Mouse (Mus musculus) liver, embryonic 12.5 days (tissue): ENCODE results near the gene Gm867. TPM values are rescaled to one million over a fixed set of nuclear protein-coding genes. Genes with fewer than 3 reads are reported as not detected.

Source experiments
- ATAC-seq: fragments of 200-750 bp; cut with Nextera tagmentation; 2 replicates; pipeline ENCODE4 v1.8.0; 2017; ENCODE audit warnings: moderate number of reproducible peaks, mild to moderate bottlenecking, moderate library complexity
- H3K27ac ChIP-seq: fragments of 300-500 bp; sonication (generic); 2 replicates; pipeline ENCODE4 v1.5.1; 2016; ENCODE audit warnings: mild to moderate bottlenecking
- H3K27me3 ChIP-seq: fragments of 300-500 bp; sonication (generic); replicated peaks from 2 replicates; pipeline ENCODE4 v1.6.1; 2016; ENCODE audit warnings: mild to moderate bottlenecking, moderate library complexity
- H3K36me3 ChIP-seq: fragments of 300-500 bp; sonication (generic); 2 replicates; pipeline ENCODE4 v1.6.1; 2016; ENCODE audit warnings: mild to moderate bottlenecking, moderate library complexity
- H3K4me1 ChIP-seq: fragments of 300-500 bp; sonication (generic); 2 replicates; pipeline ENCODE4 v1.6.1; 2016
- H3K4me2 ChIP-seq: fragments of 300-500 bp; sonication (generic); 2 replicates; pipeline ENCODE4 v1.6.1; 2016; ENCODE audit warnings: mild to moderate bottlenecking, moderate library complexity
- H3K4me3 ChIP-seq: fragments of 300-500 bp; sonication (generic); 2 replicates; pipeline ENCODE4 v1.5.1; 2016; ENCODE audit warnings: mild to moderate bottlenecking, moderate library complexity
- H3K9ac ChIP-seq: fragments of 300-500 bp; sonication (generic); 2 replicates; pipeline ENCODE4 v1.6.1; 2016; ENCODE audit warnings: mild to moderate bottlenecking, moderate library complexity
- H3K9me3 ChIP-seq: fragments of 300-500 bp; sonication (generic); replicated peaks from 2 replicates; pipeline ENCODE4 v1.6.1; 2016; ENCODE audit warnings: mild to moderate bottlenecking, moderate library complexity
- WGBS: fragments of 180-500 bp; shearing (Covaris S2); methylation state at CpG from one replicate; pipeline ENCODE4 v1.1.7; 2016; ENCODE audit not compliant: insufficient replicate concordance; 5-methylcytosine and 5-hydroxymethylcytosine counted together
- polyA plus RNA-seq: library from polyadenylated mRNA; unstranded; fragments of >200 nt; fragmentation: Nextera tagmentation; extraction: Ambion mirVana; gene quantifications from 2 replicates; pipeline ENCODE4 v1.2.1, GENCODE M21; 2016

Gm867 gene
- polyA plus RNA-seq, 1 experiment from 2014 or later = 18.9 TPM

DNA sequence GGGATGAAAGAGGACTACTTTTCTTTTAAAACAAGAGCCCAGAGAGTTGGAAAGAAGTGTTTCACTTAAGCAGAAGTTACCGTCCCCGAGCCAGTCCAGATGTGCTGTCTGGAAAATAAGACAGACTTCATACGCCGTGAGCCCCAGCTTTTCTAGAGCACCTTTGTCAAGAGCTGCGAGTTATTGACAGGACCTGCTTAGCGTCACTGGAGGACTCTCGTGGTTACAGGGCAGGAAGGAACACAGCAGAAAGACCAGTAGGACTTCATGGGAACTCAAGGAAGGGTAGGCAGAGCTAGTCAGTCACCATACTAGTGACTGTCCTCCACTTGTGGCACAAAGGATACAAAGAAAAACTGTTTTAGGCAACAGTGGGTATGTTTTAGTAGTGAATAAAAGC is 24.9 kb downstream of the Gm867 start:
- no peak overlapping the region for H3K4me2 ChIP-seq
- peaks cover 36% of the 10 kb centered on the region for H3K4me1 ChIP-seq
- peaks cover 85% of the 10 kb centered on the region for H3K36me3 ChIP-seq
- H3K27ac ChIP-seq = no peak overlapping the region
- no peak overlapping the region for H3K9ac ChIP-seq
- ATAC-seq = no peak
- H3K9me3 ChIP-seq = no peaks in the 10 kb centered on the region
- no peaks in the 10 kb centered on the region for H3K27me3 ChIP-seq
- H3K4me3 ChIP-seq = no peak overlapping the region
- 75% methylated on average over 7 of the region's 7 CpGs for WGBS

GRCm38 (mm10) chr10:75913013-75913589 is 27.4 kb downstream of the Gm867 start:
- Histone ChIP-seq H3K27ac (no peak overlapping the region), H3K9ac (no peak overlapping the region), H3K4me3 (no peak overlapping the region), H3K36me3 (peaks cover 90% of the 10 kb centered on the region), H3K4me2 (no peak overlapping the region), H3K27me3 (no peaks in the 10 kb centered on the region), H3K4me1 (peaks cover 13% of the 10 kb centered on the region), H3K9me3 (no peaks in the 10 kb centered on the region)
- no peak for ATAC-seq
- WGBS = 50% methylated on average over 6 of the region's 6 CpGs

DNA sequence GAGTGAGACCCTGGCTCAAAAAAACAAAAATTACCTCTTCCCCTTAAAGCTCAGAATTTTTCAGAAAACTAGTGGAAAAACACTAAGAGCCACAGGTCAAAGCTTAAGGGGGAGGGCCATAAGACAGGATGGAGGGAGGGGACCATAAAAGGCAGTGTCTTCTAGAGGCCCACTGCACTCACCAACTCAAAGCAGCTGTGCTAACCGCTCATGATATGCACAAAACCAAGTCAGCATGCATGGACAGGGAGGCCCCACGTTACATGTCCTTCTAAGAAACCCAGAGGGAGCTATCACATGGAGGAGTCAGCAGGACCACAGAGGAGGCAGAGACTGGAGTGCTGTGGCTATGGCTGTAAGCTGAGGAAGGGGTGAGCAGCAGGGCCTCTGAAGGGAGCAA is 29.8 kb downstream of the Gm867 start:
- 74% methylated on average over 2 of the region's 2 CpGs for WGBS

DNA sequence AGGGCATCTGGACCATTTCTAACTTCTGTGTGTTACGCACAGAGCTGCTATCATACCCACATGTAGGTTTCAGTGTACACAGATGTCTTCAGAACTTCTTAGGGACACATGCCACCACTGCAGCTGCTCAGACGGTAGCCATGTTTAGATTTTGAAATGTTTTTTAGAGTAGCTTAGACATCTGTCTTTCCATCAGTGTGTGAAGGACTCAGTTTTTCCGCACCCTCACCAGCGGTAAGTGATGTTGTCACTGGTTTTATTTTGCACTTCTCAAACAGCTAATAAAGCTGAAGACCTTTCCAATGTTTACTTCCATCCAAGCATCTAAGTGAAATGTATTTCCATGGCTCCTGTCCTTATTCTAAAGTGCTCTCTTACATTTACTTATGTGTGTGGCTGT is 33.6 kb downstream of the Gm867 start:
- H3K36me3 ChIP-seq = peaks cover 98% of the 10 kb centered on the region
- ATAC-seq = no peak
- no peaks in the 10 kb centered on the region for H3K4me1 ChIP-seq
- no peak overlapping the region for H3K4me2 ChIP-seq
- 88% methylated on average over 4 of the region's 4 CpGs for WGBS
- no peak overlapping the region for H3K27ac ChIP-seq
- H3K4me3 ChIP-seq = no peak overlapping the region
- H3K27me3 ChIP-seq = no peaks in the 10 kb centered on the region
- H3K9ac ChIP-seq = no peak overlapping the region
- no peaks in the 10 kb centered on the region for H3K9me3 ChIP-seq

More for the DNA sequence above, 29.8 kb downstream of the Gm867 start:
- ATAC-seq = no peak
- Histone ChIP-seq H3K27me3 (no peaks in the 10 kb centered on the region), H3K9ac (no peak overlapping the region), H3K4me1 (peaks cover 12% of the 10 kb centered on the region), H3K9me3 (no peaks in the 10 kb centered on the region), H3K4me2 (no peak overlapping the region), H3K27ac (no peak overlapping the region), H3K36me3 (peaks cover 90% of the 10 kb centered on the region), H3K4me3 (no peak overlapping the region)

DNA sequence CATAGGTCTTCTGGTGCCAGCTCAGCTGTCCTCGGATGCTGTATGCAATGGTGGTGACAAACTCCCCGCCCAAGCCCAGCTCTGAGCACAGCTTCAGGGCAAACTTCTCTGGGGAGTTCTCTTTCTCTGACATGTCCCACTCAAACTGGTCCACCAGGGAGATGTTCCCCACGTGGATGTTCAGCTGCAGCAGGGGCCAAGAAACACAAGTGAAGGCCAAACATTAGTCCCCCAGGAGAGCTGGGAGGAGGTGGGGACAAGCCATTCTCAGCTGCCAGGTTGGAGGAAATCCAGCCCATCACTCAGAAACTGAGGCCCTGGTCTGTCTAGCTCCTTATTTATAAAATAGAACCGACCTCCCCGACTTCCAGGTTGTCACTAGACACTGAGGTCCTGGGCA is 36.1 kb downstream of the Gm867 start:
- ATAC-seq = no peak
- Histone ChIP-seq H3K4me3 (no peak overlapping the region), H3K4me2 (no peak overlapping the region), H3K36me3 (peaks cover 96% of the 10 kb centered on the region), H3K9ac (no peak overlapping the region), H3K27ac (no peak overlapping the region), H3K27me3 (no peaks in the 10 kb centered on the region), H3K9me3 (no peaks in the 10 kb centered on the region), H3K4me1 (no peaks in the 10 kb centered on the region)
- WGBS = 78% methylated on average over 5 of the region's 5 CpGs

DNA sequence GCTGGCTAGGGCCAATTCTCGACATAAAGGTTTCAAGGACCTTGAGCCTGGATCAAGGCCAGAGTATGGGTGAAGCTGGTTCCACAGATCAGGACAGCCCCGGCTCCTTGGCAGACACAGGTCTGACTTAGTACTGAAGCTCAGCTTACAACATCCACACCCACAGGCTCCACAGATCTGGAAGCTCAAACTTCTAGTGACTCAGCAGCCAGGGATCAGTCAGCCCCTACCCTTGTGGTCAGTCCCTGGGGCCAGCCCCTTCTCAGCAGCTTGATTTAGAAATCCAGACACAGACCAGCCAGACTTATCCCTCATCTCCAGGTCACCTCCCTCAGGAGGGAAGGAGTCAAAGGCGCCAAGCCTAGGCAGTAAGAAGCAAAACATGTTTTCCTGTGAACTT is 41.6 kb downstream of the Gm867 start:
- Histone ChIP-seq H3K4me3 (no peak overlapping the region), H3K4me2 (no peak overlapping the region), H3K36me3 (peaks cover 98% of the 10 kb centered on the region), H3K9ac (no peak overlapping the region), H3K27me3 (no peaks in the 10 kb centered on the region), H3K27ac (no peak overlapping the region), H3K4me1 (peaks cover 5% of the 10 kb centered on the region), H3K9me3 (no peaks in the 10 kb centered on the region)
- no peak for ATAC-seq
- WGBS = 72% methylated on average over 3 of the region's 3 CpGs

GRCm38 (mm10) chr10:75898039-75898564 is 42.4 kb downstream of the Gm867 start:
- peaks cover 91% of the 10 kb centered on the region for H3K36me3 ChIP-seq
- no peak for ATAC-seq
- no peak overlapping the region for H3K4me3 ChIP-seq
- H3K27ac ChIP-seq = no peak overlapping the region
- no peaks in the 10 kb centered on the region for H3K9me3 ChIP-seq
- H3K9ac ChIP-seq = no peak overlapping the region
- 77% methylated on average over 6 of the region's 6 CpGs for WGBS
- H3K4me2 ChIP-seq = no peak overlapping the region
- H3K4me1 ChIP-seq = peaks cover 12% of the 10 kb centered on the region
- H3K27me3 ChIP-seq = no peaks in the 10 kb centered on the region

DNA sequence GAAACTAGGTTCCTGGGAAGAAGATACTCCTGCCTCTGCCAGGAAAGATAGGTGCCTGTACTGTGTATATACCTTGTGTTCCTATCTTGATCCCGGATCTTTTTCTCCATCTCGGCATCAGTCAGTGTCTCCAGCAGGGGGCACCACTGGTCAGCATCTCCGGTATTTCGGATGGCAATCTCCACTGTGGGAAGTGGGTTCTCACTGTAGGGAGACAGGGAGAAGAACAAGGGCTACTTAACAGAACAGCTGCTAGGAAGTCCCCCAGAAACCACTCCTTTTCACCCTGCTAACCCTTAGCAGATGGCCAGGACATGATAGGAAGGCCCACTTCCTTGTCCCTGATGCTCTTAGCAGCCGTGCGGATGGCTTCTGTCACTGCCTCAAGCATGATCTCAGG is 43.1 kb downstream of the Gm867 start:
- peaks cover 19% of the 10 kb centered on the region for H3K4me1 ChIP-seq
- H3K9me3 ChIP-seq = no peaks in the 10 kb centered on the region
- 49% methylated on average over 6 of the region's 6 CpGs for WGBS
- H3K4me2 ChIP-seq = no peak overlapping the region
- ATAC-seq = no peak
- no peaks in the 10 kb centered on the region for H3K27me3 ChIP-seq
- no peak overlapping the region for H3K9ac ChIP-seq
- no peak overlapping the region for H3K4me3 ChIP-seq
- no peak overlapping the region for H3K27ac ChIP-seq
- H3K36me3 ChIP-seq = peaks cover 84% of the 10 kb centered on the region

DNA sequence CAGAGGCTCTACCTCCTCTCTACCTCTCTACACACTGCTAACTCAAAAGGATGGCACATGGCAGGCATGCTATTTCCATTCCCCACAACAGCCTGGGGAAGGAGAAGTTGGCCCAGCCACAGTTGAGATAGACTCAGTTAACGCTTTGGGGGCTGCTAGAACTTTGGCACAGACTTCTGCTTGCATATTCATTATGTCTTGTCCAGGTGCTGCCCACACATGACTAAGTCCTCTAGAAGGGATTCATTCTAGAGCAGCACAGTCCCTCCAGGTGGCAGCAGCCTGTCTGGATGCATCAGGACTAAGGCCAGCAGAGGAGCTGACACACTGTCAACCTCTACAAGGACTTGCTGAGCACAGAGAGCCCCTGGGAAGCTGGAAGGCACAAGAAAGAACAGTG is 44.3 kb downstream of the Gm867 start:
- no peak overlapping the region for H3K4me3 ChIP-seq
- no peak for ATAC-seq
- peaks cover 21% of the 10 kb centered on the region for H3K4me1 ChIP-seq
- H3K27ac ChIP-seq = no peak overlapping the region
- no peaks in the 10 kb centered on the region for H3K9me3 ChIP-seq
- no peak overlapping the region for H3K9ac ChIP-seq
- H3K27me3 ChIP-seq = no peaks in the 10 kb centered on the region
- H3K4me2 ChIP-seq = no peak overlapping the region
- 84% methylated on average over 1 of the region's 1 CpGs for WGBS
- peaks cover 72% of the 10 kb centered on the region for H3K36me3 ChIP-seq

- WGBS = 88% methylated on average over 5 of the region's 5 CpGs
- Histone ChIP-seq H3K9ac (no peak overlapping the region), H3K9me3 (no peaks in the 10 kb centered on the region), H3K4me2 (no peak overlapping the region), H3K4me3 (no peak overlapping the region), H3K27ac (no peak overlapping the region), H3K36me3 (peaks cover 68% of the 10 kb centered on the region), H3K4me1 (peaks cover 21% of the 10 kb centered on the region), H3K27me3 (no peaks in the 10 kb centered on the region)
- ATAC-seq = no peak
These were observed 44.7 kb downstream of the Gm867 start for GRCm38 (mm10) chr10:75895730-75896129.

- Histone ChIP-seq H3K27me3 (no peaks in the 10 kb centered on the region), H3K4me2 (no peak overlapping the region), H3K9me3 (no peaks in the 10 kb centered on the region), H3K4me1 (peaks cover 21% of the 10 kb centered on the region), H3K4me3 (no peak overlapping the region), H3K9ac (no peak overlapping the region), H3K27ac (no peak overlapping the region), H3K36me3 (peaks cover 58% of the 10 kb centered on the region)
- no peak for ATAC-seq
- 68% methylated on average over 6 of the region's 6 CpGs for WGBS
These were observed 45.9 kb downstream of the Gm867 start for GRCm38 (mm10) chr10:75894601-75895000.

- no peak within 1 kb of the TSS for H3K27ac ChIP-seq
- peaks cover 44% of the 10 kb centered on the region for H3K36me3 ChIP-seq
- H3K27me3 ChIP-seq = no peaks in the 10 kb centered on the region; the same call in 1 of the 2 replicates
These were observed 47.3 kb downstream of the Gm867 start, which contains the start of gene Derl3 for GRCm38 (mm10) chr10:75893089-75893750. Derl3 (plus strand) TSS chr10:75893413.

More at GRCm38 (mm10) chr10:75893089-75893750, 47.3 kb downstream of the Gm867 start, which contains the start of gene Derl3:
- 3% methylated on average over 51 of the region's 51 CpGs for WGBS
- H3K4me2 ChIP-seq = peak within 1 kb of the TSS; percentile 86
- ATAC-seq = peak; percentile 97
- peak within 1 kb of the TSS; percentile 56 for H3K9ac ChIP-seq
- no peaks in the 10 kb centered on the region for H3K9me3 ChIP-seq
- peaks cover 24% of the 10 kb centered on the region for H3K4me1 ChIP-seq
- H3K4me3 ChIP-seq = peak within 1 kb of the TSS; percentile 46
